ENCODE assay signal across 8 mouse cellular contexts in genomic region chr4:155308068-155308467, GRCm38 (mm10). TPM values are rescaled to one million over a fixed set of nuclear protein-coding genes. Genes with fewer than 3 reads are reported as not detected.
A peak's percentile ranks its signal among the peaks of the same experiment; 100 is the strongest.
DNase-seq lines count a peak whose midpoint lies in the region; ATAC-seq and TF ChIP-seq lines count a peak whose summit lies in the region.

No protein-coding gene starts in this region.

- H3K4me2 ChIP-seq in embryonic facial prominence, embryonic 11.5 days (ENCODE audit: low read depth, low read length) = 0 out of 2 replicates have a peak overlapping the region, but pooled peaks have one; percentile 1
- peak overlapping the region; percentile 1; the same call in 1 of the 2 replicates for H3K4me2 ChIP-seq in midbrain, embryonic 11.5 days

- TF ChIP-seq POLR2A in heart, adult 2 months (IDR thresholded peaks at IDR 0.05; ENCODE audit: insufficient read depth, low read depth, low read length) = no peak

- H3K9me3 ChIP-seq in embryonic facial prominence, embryonic 11.5 days (replicated peaks; ENCODE audit: control insufficient read depth, low read length) = no peaks in the 10 kb centered on the region
- no peaks in the 10 kb centered on the region for H3K9me3 ChIP-seq in midbrain, embryonic 11.5 days (ENCODE audit: control insufficient read depth, low read length)

- no peaks in the 10 kb centered on the region for H3K79me2 ChIP-seq in heart, adult 2 months (replicated peaks; ENCODE audit: control insufficient read depth, insufficient read depth, low read length)

- ATAC-seq in embryonic facial prominence, embryonic 11.5 days (replicated peaks; ENCODE audit: insufficient number of reproducible peaks, low FRiP score, low TSS enrichment, low read depth) = peak; percentile 85
- peak; percentile 86 for ATAC-seq in midbrain, embryonic 11.5 days (ENCODE audit: low FRiP score)

- TF ChIP-seq EP300 in heart, adult 2 months (IDR thresholded peaks at IDR 0.05; ENCODE audit: insufficient read depth, low read depth, low read length) = peak; percentile 62; the same call in 1 of the 2 replicates

- H3K4me1 ChIP-seq in embryonic facial prominence, embryonic 11.5 days (ENCODE audit: control insufficient read depth, insufficient read depth, low read length) = no peaks in the 10 kb centered on the region; the same call in 1 of the 2 replicates
- peaks cover 3% of the 10 kb centered on the region for H3K4me1 ChIP-seq in heart, adult 2 months (ENCODE audit: control insufficient read depth, insufficient read depth, low read length)
- H3K4me1 ChIP-seq in midbrain, embryonic 11.5 days (ENCODE audit: control insufficient read depth, insufficient read depth, low read length) = peaks cover 3% of the 10 kb centered on the region; the same call in 1 of the 2 replicates

- TF ChIP-seq CTCF in heart, adult 2 months (IDR thresholded peaks at IDR 0.05) = peak; percentile 93

- H3K4me3 ChIP-seq in embryonic facial prominence, embryonic 11.5 days (ENCODE audit: low read depth, low read length) = no peak overlapping the region
- no peak overlapping the region for H3K4me3 ChIP-seq in heart, adult 2 months
- no peak overlapping the region for H3K4me3 ChIP-seq in midbrain, embryonic 11.5 days (ENCODE audit: low read depth, low read length)

- WGBS in embryonic facial prominence, embryonic 11.5 days = under 1% methylated on average over 11 of the region's 11 CpGs
- 2% methylated on average over 11 of the region's 11 CpGs for WGBS in heart, adult 2 months
- under 1% methylated on average over 11 of the region's 11 CpGs for WGBS in midbrain, embryonic 11.5 days

- peak overlapping the region; percentile 35 for H3K9ac ChIP-seq in embryonic facial prominence, embryonic 11.5 days (replicated peaks; ENCODE audit: low read length)
- H3K9ac ChIP-seq in heart, adult 2 months (ENCODE audit: low read depth, low read length) = no peak overlapping the region
- peak overlapping the region; percentile 24; the same call in 1 of the 2 replicates for H3K9ac ChIP-seq in midbrain, embryonic 11.5 days (ENCODE audit: low read length)

- intact Hi-C loops in heart, adult 2 months (cut with DNase I) = loop anchor here (1.0 to 5.0 kb wide), 3 partner anchors 40 to 213 kb away; no protein-coding TSS in a partner anchor
- intact Hi-C loops in left cerebral cortex, postnatal 4 days (cut with DNase I) = loop anchor here (5.0 kb wide), 1 partner anchor 56 kb away; no protein-coding TSS in a partner anchor

- H3K36me3 ChIP-seq in embryonic facial prominence, embryonic 11.5 days (replicated peaks; ENCODE audit: control insufficient read depth, insufficient read depth, low read depth, low read length) = no peaks in the 10 kb centered on the region
- H3K36me3 ChIP-seq in heart, adult 2 months (ENCODE audit: control insufficient read depth, insufficient read depth, low read length) = no peaks in the 10 kb centered on the region
- no peaks in the 10 kb centered on the region for H3K36me3 ChIP-seq in midbrain, embryonic 11.5 days (ENCODE audit: control insufficient read depth, insufficient read depth, low read length)

- DNase-seq in adrenal gland, postnatal 10 days = peak; percentile 90
- DNase-seq in embryonic facial prominence, embryonic 11.5 days (ENCODE audit: low spot score) = peak; percentile 94
- peak; percentile 79 to 87 for DNase-seq in heart, adult 2 months
- DNase-seq in kidney, adult 18-20 months = peak; percentile 81
- peak; percentile 92 for DNase-seq in left cerebral cortex, postnatal 4 days
- DNase-seq in midbrain, embryonic 11.5 days (ENCODE audit: low spot score, missing footprints) = peak; percentile 98
- peak; percentile 91 for DNase-seq in right cerebral cortex, postnatal 4 days
- peak; percentile 73 for DNase-seq in yolk sac, embryonic 10.5 days (ENCODE audit: low spot score)

- H3K27ac ChIP-seq in embryonic facial prominence, embryonic 11.5 days (replicated peaks; ENCODE audit: low read depth, low read length) = no peak overlapping the region
- H3K27ac ChIP-seq in heart, adult 2 months = no peak overlapping the region
- H3K27ac ChIP-seq in midbrain, embryonic 11.5 days (ENCODE audit: low read depth, low read length) = no peak overlapping the region

- H3K27me3 ChIP-seq in embryonic facial prominence, embryonic 11.5 days (ENCODE audit: control insufficient read depth, insufficient read depth, low read length) = no peaks in the 10 kb centered on the region
- no peaks in the 10 kb centered on the region for H3K27me3 ChIP-seq in heart, adult 2 months (ENCODE audit: control insufficient read depth, insufficient read depth, low read length)
- H3K27me3 ChIP-seq in midbrain, embryonic 11.5 days (ENCODE audit: control insufficient read depth, insufficient read depth, low read length) = peaks cover 3% of the 10 kb centered on the region; the same call in 1 of the 2 replicates

RNA-seq across cellular contexts. Expression of gene Prkcz, which starts 53.1 kb away (rescaled TPM):
- 1 to 10 TPM; 5.3 to 6.9 TPM for total RNA-seq in adrenal gland, postnatal 10 days (2021)
- polyA plus RNA-seq in embryonic facial prominence, embryonic 11.5 days (2014; fragmentation: Nextera tagmentation; extraction: Ambion mirVana) = 8.1 and 12.9 TPM in 2 replicates
- 1 to 10 TPM; 2.3 to 2.6 TPM for total RNA-seq in heart, adult 2 months (2021)
- polyA plus RNA-seq in heart, adult 2 months (2012; rRNA removed) = 1.5 and 2.3 TPM in 2 replicates
- 100 to 1,000 TPM; 131 to 136 TPM for total RNA-seq in left cerebral cortex, postnatal 4 days (2021)
- 17.6 and 18.3 TPM in 2 replicates for polyA plus RNA-seq in midbrain, embryonic 11.5 days (2014; fragmentation: Nextera tagmentation; extraction: Ambion mirVana)

RNA-seq across cellular contexts. Expression of gene Faap20, which starts 58.5 kb away (rescaled TPM):
- total RNA-seq in adrenal gland, postnatal 10 days (2021) = 10 to 100 TPM; 41.1 to 47.3 TPM
- 87.8 and 93.4 TPM in 2 replicates for polyA plus RNA-seq in embryonic facial prominence, embryonic 11.5 days (2014; fragmentation: Nextera tagmentation; extraction: Ambion mirVana)
- 10 to 100 TPM; 14.4 to 16.7 TPM for total RNA-seq in heart, adult 2 months (2021)
- 26.7 and 30.3 TPM in 2 replicates for polyA plus RNA-seq in heart, adult 2 months (2012; rRNA removed)
- 10 to 100 TPM; 32.1 to 33.0 TPM for total RNA-seq in left cerebral cortex, postnatal 4 days (2021)
- polyA plus RNA-seq in midbrain, embryonic 11.5 days (2014; fragmentation: Nextera tagmentation; extraction: Ambion mirVana) = 101 and 110 TPM in 2 replicates

Comparison
In these comparisons a context has a peak if more than half of its experiments do, and no peak if none do; other contexts are left out.
1. RNA of gene Prkcz, which starts 53.1 kb away (total RNA-seq): 131 to 136 TPM in left cerebral cortex, postnatal 4 days; 5.3 to 6.9 TPM in adrenal gland, postnatal 10 days and 2.3 to 2.6 TPM in heart, adult 2 months; every median in the first group is over 10 times any median in the second.
2. Peak in every context shown above with its lines, with median percentiles within 50 percentile points of each other: DNase-seq.